Mouse (Mus musculus): Measurements from ENCODE around the gene Ap4s1. TPM values are rescaled to one million over a fixed set of nuclear protein-coding genes. Genes with fewer than 3 reads are reported as not detected.

The Ap4s1 gene
- polyA plus RNA-seq, 1 experiment from 2014 or later = 38.1 TPM

DNA sequence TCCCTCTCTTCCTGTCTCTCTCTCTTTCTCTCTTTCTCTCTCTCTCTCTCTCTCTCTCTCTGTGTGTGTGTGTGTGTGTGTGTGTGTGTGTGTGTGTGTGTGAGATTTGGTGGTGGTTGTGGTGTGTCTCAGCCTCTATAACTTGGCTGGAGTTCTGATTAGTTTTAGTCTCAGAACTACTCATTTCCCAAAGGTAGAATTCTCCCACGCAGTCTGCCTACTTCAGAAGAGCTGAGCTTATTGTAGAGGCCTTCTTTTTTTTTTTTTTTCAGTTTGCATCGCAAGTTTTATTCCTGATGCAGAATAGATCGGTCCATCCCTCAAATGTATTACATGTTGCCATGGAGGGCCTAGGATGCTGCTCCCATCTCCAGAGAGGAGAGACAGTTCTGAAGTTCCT, 18.9 kb downstream of the Ap4s1 start:
- no peak overlapping the region for H3K4me2 ChIP-seq
- no peaks in the 10 kb centered on the region for H3K27me3 ChIP-seq (ENCODE audit: control insufficient read depth, insufficient read depth, low read length)
- WGBS (ENCODE audit: insufficient replicate concordance) = 70% methylated on average over 3 of the region's 3 CpGs
- no peaks in the 10 kb centered on the region for H3K9me3 ChIP-seq (replicated peaks; ENCODE audit: control insufficient read depth, low read length)
- H3K4me1 ChIP-seq (ENCODE audit: control insufficient read depth, insufficient read depth, low read length) = peaks cover 9% of the 10 kb centered on the region; the same call in 1 of the 2 replicates
- no peak overlapping the region for H3K27ac ChIP-seq (ENCODE audit: low read depth, low read length)
- H3K4me3 ChIP-seq (ENCODE audit: low read depth, low read length) = no peak overlapping the region
- no peaks in the 10 kb centered on the region for H3K36me3 ChIP-seq (ENCODE audit: control insufficient read depth, insufficient read depth, low read length)
- no peak for ATAC-seq (replicated peaks; ENCODE audit: insufficient number of reproducible peaks, low FRiP score, low TSS enrichment)
- no peak overlapping the region for H3K9ac ChIP-seq (ENCODE audit: low read depth, low read length)

DNA sequence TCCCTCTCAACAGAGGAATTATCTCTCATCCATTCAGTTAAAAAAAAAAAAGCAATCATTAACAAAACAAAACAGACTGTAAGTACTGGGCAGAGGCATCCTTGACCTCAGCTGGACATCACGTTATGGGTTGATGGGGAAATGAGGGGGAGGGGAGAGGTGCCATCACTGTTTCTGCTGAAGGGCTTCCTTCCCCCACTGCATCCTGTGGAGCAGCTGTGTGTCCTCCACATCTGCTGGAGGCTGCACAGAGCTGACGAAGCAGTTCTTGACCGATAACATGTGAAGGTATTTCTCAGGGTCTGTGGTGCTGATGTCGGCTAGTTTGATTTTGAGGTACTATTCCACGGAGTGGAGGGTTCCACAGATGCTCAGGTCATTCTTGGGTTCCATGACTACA, 19.3 kb downstream of the Ap4s1 start:
- ATAC-seq (replicated peaks; ENCODE audit: insufficient number of reproducible peaks, low FRiP score, low TSS enrichment) = no peak
- no peaks in the 10 kb centered on the region for H3K9me3 ChIP-seq (replicated peaks; ENCODE audit: control insufficient read depth, low read length)
- whole genome bisulfite sequencing (ENCODE audit: insufficient replicate concordance) = 51% methylated on average over 5 of the region's 5 CpGs

DNA sequence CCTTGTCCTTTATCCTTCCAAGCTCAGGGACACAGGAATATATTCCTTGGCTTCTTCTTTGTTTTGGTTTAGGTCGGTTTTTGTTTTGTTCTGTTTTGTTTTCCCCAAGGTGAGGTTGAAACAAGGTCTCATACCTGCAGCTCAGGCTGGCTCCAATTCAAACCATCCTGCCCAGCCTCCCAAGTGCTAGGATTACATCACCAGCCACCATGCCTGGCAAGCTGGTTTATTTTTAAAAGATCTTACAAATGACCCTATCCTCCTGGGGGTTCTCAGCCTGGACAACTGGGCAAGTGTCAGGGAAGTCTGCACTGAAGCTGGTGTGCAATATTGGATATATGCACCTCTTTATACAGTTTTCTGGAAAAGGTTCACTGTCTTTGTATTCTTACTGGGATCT, 21.9 kb downstream of the Ap4s1 start:
- ATAC-seq (replicated peaks; ENCODE audit: insufficient number of reproducible peaks, low FRiP score, low TSS enrichment) = no peak
- Histone ChIP-seq H3K27ac (ENCODE audit: low read depth, low read length) (no peak overlapping the region; the same call in 1 of the 2 replicates), H3K4me3 (ENCODE audit: low read depth, low read length) (no peak overlapping the region), H3K4me1 (ENCODE audit: control insufficient read depth, insufficient read depth, low read length) (peaks cover 9% of the 10 kb centered on the region; the same call in 1 of the 2 replicates), H3K9me3 (replicated peaks; ENCODE audit: control insufficient read depth, low read length) (no peaks in the 10 kb centered on the region), H3K4me2 (no peak overlapping the region), H3K9ac (ENCODE audit: low read depth, low read length) (no peak overlapping the region), H3K27me3 (ENCODE audit: control insufficient read depth, insufficient read depth, low read length) (no peaks in the 10 kb centered on the region), H3K36me3 (ENCODE audit: control insufficient read depth, insufficient read depth, low read length) (no peaks in the 10 kb centered on the region)
- WGBS (ENCODE audit: insufficient replicate concordance) = 70% methylated on average over 1 of the region's 1 CpGs

More for the DNA sequence above, 19.3 kb downstream of the Ap4s1 start:
- no peak overlapping the region for H3K4me2 ChIP-seq
- H3K9ac ChIP-seq (ENCODE audit: low read depth, low read length) = no peak overlapping the region
- H3K4me3 ChIP-seq (ENCODE audit: low read depth, low read length) = no peak overlapping the region
- H3K27me3 ChIP-seq (ENCODE audit: control insufficient read depth, insufficient read depth, low read length) = no peaks in the 10 kb centered on the region
- H3K27ac ChIP-seq (ENCODE audit: low read depth, low read length) = no peak overlapping the region
- H3K4me1 ChIP-seq (ENCODE audit: control insufficient read depth, insufficient read depth, low read length) = peaks cover 9% of the 10 kb centered on the region; the same call in 1 of the 2 replicates
- no peaks in the 10 kb centered on the region for H3K36me3 ChIP-seq (ENCODE audit: control insufficient read depth, insufficient read depth, low read length)

DNA sequence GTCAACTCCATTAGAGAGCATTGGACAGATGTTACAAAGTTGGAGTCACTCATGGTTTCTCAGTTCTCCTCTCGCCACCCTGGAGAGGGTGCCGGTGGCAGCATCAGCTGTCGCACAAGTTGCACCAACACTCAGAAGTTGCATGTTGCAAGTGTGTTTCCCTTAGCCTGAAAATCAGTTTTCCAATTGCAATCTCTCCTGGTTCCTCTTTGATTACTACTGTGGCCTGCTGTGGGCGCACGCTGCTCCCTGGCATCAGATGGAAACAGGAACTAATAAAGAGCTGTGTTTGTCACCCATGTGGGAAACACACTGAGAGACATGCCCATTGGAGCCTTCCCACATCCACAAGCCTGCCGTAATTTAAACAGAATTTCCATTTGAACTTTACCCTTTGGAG, 27.8 kb downstream of the Ap4s1 start:
- Histone ChIP-seq H3K36me3 (ENCODE audit: control insufficient read depth, insufficient read depth, low read length) (peaks cover 3% of the 10 kb centered on the region; the same call in 1 of the 2 replicates), H3K4me2 (no peak overlapping the region), H3K4me3 (ENCODE audit: low read depth, low read length) (no peak overlapping the region), H3K9ac (ENCODE audit: low read depth, low read length) (no peak overlapping the region), H3K27ac (ENCODE audit: low read depth, low read length) (no peak overlapping the region), H3K9me3 (replicated peaks; ENCODE audit: control insufficient read depth, low read length) (no peaks in the 10 kb centered on the region), H3K27me3 (ENCODE audit: control insufficient read depth, insufficient read depth, low read length) (no peaks in the 10 kb centered on the region), H3K4me1 (ENCODE audit: control insufficient read depth, insufficient read depth, low read length) (no peaks in the 10 kb centered on the region)
- no peak for ATAC-seq (replicated peaks; ENCODE audit: insufficient number of reproducible peaks, low FRiP score, low TSS enrichment)
- 92% methylated on average over 6 of the region's 6 CpGs for WGBS (ENCODE audit: insufficient replicate concordance)

DNA sequence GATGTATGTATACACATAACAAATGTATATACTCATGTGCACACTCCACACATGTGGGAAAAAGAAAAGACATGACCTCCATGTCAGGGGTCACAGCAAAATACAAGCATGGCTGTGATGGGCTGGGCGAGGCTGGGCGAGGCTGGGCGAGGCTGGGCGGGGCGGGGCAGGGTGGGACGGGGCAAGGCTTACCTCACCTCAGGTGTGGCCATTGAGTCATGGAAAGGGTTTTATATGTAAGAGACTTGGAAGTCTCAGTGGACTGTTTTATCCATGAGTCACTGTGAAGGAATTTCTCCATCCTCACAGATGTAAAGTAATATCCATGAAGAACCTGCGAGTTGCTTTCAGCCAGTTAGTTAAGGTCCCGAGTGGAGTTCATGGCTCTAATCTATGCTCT, 31.0 kb downstream of the Ap4s1 start:
- no peak overlapping the region for H3K4me3 ChIP-seq (ENCODE audit: low read depth, low read length)
- H3K27ac ChIP-seq (ENCODE audit: low read depth, low read length) = no peak overlapping the region
- no peak overlapping the region for H3K9ac ChIP-seq (ENCODE audit: low read depth, low read length)
- 86% methylated on average over 8 of the region's 8 CpGs for WGBS (ENCODE audit: insufficient replicate concordance)
- no peak overlapping the region for H3K4me2 ChIP-seq
- H3K27me3 ChIP-seq (ENCODE audit: control insufficient read depth, insufficient read depth, low read length) = no peaks in the 10 kb centered on the region
- no peaks in the 10 kb centered on the region for H3K9me3 ChIP-seq (replicated peaks; ENCODE audit: control insufficient read depth, low read length)
- no peaks in the 10 kb centered on the region for H3K4me1 ChIP-seq (ENCODE audit: control insufficient read depth, insufficient read depth, low read length)
- no peak for ATAC-seq (replicated peaks; ENCODE audit: insufficient number of reproducible peaks, low FRiP score, low TSS enrichment)
- peaks cover 8% of the 10 kb centered on the region; the same call in 1 of the 2 replicates for H3K36me3 ChIP-seq (ENCODE audit: control insufficient read depth, insufficient read depth, low read length)

DNA sequence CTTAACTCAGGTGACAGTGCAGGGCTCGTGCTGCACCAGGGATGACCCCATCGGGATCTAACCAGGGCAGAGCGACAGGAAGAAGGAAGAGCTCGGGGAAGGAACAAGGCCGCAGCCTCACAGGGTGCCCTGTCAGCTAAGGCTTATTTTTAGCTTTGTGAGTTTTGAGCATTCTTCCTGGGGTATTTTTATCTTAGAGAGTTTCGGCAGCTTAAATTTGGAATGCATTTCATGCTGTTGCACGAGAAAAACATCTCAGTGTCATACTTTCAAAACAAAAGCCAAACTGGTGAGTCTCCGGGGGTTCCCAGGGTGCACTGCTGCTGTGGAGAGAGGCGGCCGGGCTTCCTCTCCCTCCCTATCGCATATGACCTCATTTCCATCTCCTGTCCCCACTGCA, 38.2 kb downstream of the Ap4s1 start:
- Histone ChIP-seq H3K4me1 (ENCODE audit: control insufficient read depth, insufficient read depth, low read length) (peaks cover 6% of the 10 kb centered on the region; the same call in 1 of the 2 replicates), H3K9me3 (replicated peaks; ENCODE audit: control insufficient read depth, low read length) (no peaks in the 10 kb centered on the region), H3K4me3 (ENCODE audit: low read depth, low read length) (no peak overlapping the region), H3K4me2 (no peak overlapping the region), H3K27ac (ENCODE audit: low read depth, low read length) (peak overlapping the region; percentile 30; the same call in 1 of the 2 replicates), H3K36me3 (ENCODE audit: control insufficient read depth, insufficient read depth, low read length) (peaks cover under 1% of the 10 kb centered on the region; the same call in 1 of the 2 replicates), H3K9ac (ENCODE audit: low read depth, low read length) (no peak overlapping the region), H3K27me3 (ENCODE audit: control insufficient read depth, insufficient read depth, low read length) (no peaks in the 10 kb centered on the region)
- 43% methylated on average over 11 of the region's 11 CpGs for WGBS (ENCODE audit: insufficient replicate concordance)
- ATAC-seq (replicated peaks; ENCODE audit: insufficient number of reproducible peaks, low FRiP score, low TSS enrichment) = no peak

DNA sequence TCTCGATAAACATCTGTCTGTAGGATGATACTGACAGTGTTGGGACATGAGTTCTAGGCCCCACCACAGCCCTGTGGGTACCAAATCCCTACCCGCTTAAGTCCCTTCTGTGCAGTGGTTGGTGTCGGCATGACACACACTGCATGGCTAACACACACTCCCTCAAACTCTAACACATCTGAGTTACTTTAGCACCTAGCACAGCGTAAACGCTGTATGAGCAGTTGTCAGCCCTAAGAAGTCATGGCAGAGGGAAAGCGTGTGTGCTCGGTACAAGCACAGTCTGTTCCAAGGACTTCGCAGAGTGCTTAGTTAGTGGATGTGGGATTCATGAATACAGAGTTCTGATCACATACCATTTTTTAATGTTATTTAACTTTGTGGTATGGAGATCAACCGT, 39.0 kb downstream of the Ap4s1 start:
- no peak overlapping the region for H3K4me3 ChIP-seq (ENCODE audit: low read depth, low read length)
- no peak overlapping the region for H3K9ac ChIP-seq (ENCODE audit: low read depth, low read length)
- WGBS (ENCODE audit: insufficient replicate concordance) = 94% methylated on average over 9 of the region's 9 CpGs
- H3K9me3 ChIP-seq (replicated peaks; ENCODE audit: control insufficient read depth, low read length) = no peaks in the 10 kb centered on the region
- no peak overlapping the region for H3K27ac ChIP-seq (ENCODE audit: low read depth, low read length)
- ATAC-seq (replicated peaks; ENCODE audit: insufficient number of reproducible peaks, low FRiP score, low TSS enrichment) = no peak
- H3K4me2 ChIP-seq = no peak overlapping the region
- H3K36me3 ChIP-seq (ENCODE audit: control insufficient read depth, insufficient read depth, low read length) = no peaks in the 10 kb centered on the region
- H3K4me1 ChIP-seq (ENCODE audit: control insufficient read depth, insufficient read depth, low read length) = peaks cover 6% of the 10 kb centered on the region; the same call in 1 of the 2 replicates
- H3K27me3 ChIP-seq (ENCODE audit: control insufficient read depth, insufficient read depth, low read length) = no peaks in the 10 kb centered on the region

DNA sequence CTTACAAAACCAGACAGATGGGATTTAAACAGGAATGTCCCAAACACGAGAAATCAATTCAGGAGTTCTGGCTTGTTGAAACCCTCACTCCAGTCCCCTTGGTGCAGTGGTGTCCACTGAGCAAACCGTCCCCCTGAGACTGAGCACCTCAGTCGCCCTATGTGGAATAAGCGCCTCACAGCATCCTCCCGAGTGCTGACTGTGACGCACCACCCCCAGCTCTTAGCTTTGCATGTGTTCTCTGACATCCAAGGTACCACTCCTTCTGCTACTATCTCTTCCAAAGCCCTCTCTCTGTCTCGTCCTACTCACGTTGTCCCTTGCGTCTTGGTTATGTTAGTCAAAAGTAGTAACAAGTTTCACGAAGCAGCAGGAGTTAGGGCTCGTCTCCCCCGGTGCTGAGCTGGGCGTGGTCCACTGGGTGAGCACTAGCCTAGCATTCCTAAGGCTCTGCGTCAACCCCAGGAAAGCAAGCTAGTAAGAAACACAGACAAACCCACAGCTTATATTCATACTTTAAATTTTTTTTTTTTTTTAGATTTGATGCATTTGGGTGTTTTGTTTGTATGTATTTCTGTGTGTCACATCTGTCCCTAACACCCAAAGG, 43.9 kb downstream of the Ap4s1 start:
- WGBS (ENCODE audit: insufficient replicate concordance) = 64% methylated on average over 14 of the region's 14 CpGs
- Histone ChIP-seq H3K4me1 (ENCODE audit: control insufficient read depth, insufficient read depth, low read length) (peaks cover 16% of the 10 kb centered on the region), H3K27ac (ENCODE audit: low read depth, low read length) (no peak overlapping the region), H3K4me2 (no peak overlapping the region), H3K36me3 (ENCODE audit: control insufficient read depth, insufficient read depth, low read length) (no peaks in the 10 kb centered on the region), H3K9me3 (replicated peaks; ENCODE audit: control insufficient read depth, low read length) (no peaks in the 10 kb centered on the region), H3K9ac (ENCODE audit: low read depth, low read length) (no peak overlapping the region), H3K27me3 (ENCODE audit: control insufficient read depth, insufficient read depth, low read length) (no peaks in the 10 kb centered on the region), H3K4me3 (ENCODE audit: low read depth, low read length) (no peak overlapping the region)
- ATAC-seq (replicated peaks; ENCODE audit: insufficient number of reproducible peaks, low FRiP score, low TSS enrichment) = no peak

DNA sequence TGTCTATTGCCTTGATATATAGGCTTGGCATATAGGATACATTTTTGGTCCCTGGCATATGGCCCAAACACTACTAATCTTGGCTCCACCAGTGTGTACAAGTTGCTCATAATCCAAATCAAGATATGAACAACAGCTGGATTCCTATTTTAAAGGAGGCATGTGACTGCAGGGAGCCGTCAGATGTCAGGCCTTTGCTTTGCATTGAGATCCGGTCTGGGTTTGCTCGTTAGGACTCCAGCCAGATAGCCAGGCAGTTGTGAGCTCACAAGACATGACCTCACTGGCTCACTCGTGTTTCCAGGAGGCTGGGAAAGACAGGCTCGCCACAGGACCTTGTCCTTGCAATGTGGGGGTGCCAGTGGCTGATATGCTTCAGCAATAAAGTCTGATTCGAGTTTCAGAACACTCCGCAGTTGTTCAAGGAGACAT, 45.0 kb downstream of the Ap4s1 start:
- WGBS (ENCODE audit: insufficient replicate concordance) = 42% methylated on average over 7 of the region's 7 CpGs
- H3K9me3 ChIP-seq (replicated peaks; ENCODE audit: control insufficient read depth, low read length) = no peaks in the 10 kb centered on the region

More for the DNA sequence above, 45.0 kb downstream of the Ap4s1 start:
- H3K27me3 ChIP-seq (ENCODE audit: control insufficient read depth, insufficient read depth, low read length) = no peaks in the 10 kb centered on the region
- H3K4me2 ChIP-seq = no peak overlapping the region
- H3K9ac ChIP-seq (ENCODE audit: low read depth, low read length) = no peak overlapping the region
- H3K4me1 ChIP-seq (ENCODE audit: control insufficient read depth, insufficient read depth, low read length) = peaks cover 16% of the 10 kb centered on the region
- H3K36me3 ChIP-seq (ENCODE audit: control insufficient read depth, insufficient read depth, low read length) = no peaks in the 10 kb centered on the region
- no peak for ATAC-seq (replicated peaks; ENCODE audit: insufficient number of reproducible peaks, low FRiP score, low TSS enrichment)
- peak overlapping the region; percentile 70 for H3K27ac ChIP-seq (ENCODE audit: low read depth, low read length)
- H3K4me3 ChIP-seq (ENCODE audit: low read depth, low read length) = no peak overlapping the region
